Mouse (Mus musculus): ENCODE results near the gene Apopt1.

Gene Apopt1

GRCm38 (mm10) chr12:111745274-111745673 is 32.2 kb downstream of the Apopt1 start:
- DNase-seq (ENCODE audit: low spot score in 2 of 2) = no peak

GRCm38 (mm10) chr12:111746091-111746490 is 33.0 kb downstream of the Apopt1 start:
- DNase-seq (ENCODE audit: low spot score in 2 of 2) = no peak

GRCm38 (mm10) chr12:111747421-111747820 is 34.4 kb downstream of the Apopt1 start:
- no peak for DNase-seq (ENCODE audit: low spot score in 2 of 2)

- no peak for DNase-seq (ENCODE audit: low spot score in 2 of 2)
Observed at GRCm38 (mm10) chr12:111750739-111751138, 37.7 kb downstream of the Apopt1 start.

GRCm38 (mm10) chr12:111752491-111752890 is 39.4 kb downstream of the Apopt1 start:
- DNase-seq (ENCODE audit: low spot score in 2 of 2) = no peak

GRCm38 (mm10) chr12:111753347-111753746 is 40.3 kb downstream of the Apopt1 start:
- DNase-seq (ENCODE audit: low spot score in 2 of 2) = no peak

- DNase-seq (ENCODE audit: low spot score in 2 of 2) = no peak
Observed at GRCm38 (mm10) chr12:111754710-111755109, 41.6 kb downstream of the Apopt1 start.

- DNase-seq (ENCODE audit: low spot score in 2 of 2) = no peak
Observed at GRCm38 (mm10) chr12:111755231-111755630, 42.2 kb downstream of the Apopt1 start.

GRCm38 (mm10) chr12:111756082-111756697 is 43.1 kb downstream of the Apopt1 start:
- DNase-seq (ENCODE audit: low spot score in 2 of 2) = no peak

- DNase-seq (ENCODE audit: low spot score in 2 of 2) = no peak
Observed at GRCm38 (mm10) chr12:111756698-111757082, 43.6 kb downstream of the Apopt1 start.

- no peak for DNase-seq (ENCODE audit: low spot score in 2 of 2)
Observed at GRCm38 (mm10) chr12:111757561-111758325, 44.7 kb downstream of the Apopt1 start.

- DNase-seq (ENCODE audit: low spot score in 2 of 2) = peak; percentile 62 to 72
Observed at GRCm38 (mm10) chr12:111758381-111759175, 45.5 kb downstream of the Apopt1 start, which contains the start of gene Klc1. Klc1 (plus strand) TSS chr12:111758849.

GRCm38 (mm10) chr12:111759176-111760061 is 46.4 kb downstream of the Apopt1 start:
- DNase-seq (ENCODE audit: low spot score in 2 of 2) = no peak

GRCm38 (mm10) chr12:111760306-111760908 is 47.3 kb downstream of the Apopt1 start:
- no peak for DNase-seq (ENCODE audit: low spot score in 2 of 2)

GRCm38 (mm10) chr12:111762620-111763280 is 49.7 kb downstream of the Apopt1 start:
- no peak for DNase-seq (ENCODE audit: low spot score in 2 of 2)

GRCm38 (mm10) chr12:111766313-111767236 is 53.5 kb downstream of the Apopt1 start:
- DNase-seq (ENCODE audit: low spot score in 2 of 2) = no peak

- DNase-seq (ENCODE audit: low spot score in 2 of 2) = no peak
Observed at GRCm38 (mm10) chr12:111768322-111768928, 55.4 kb downstream of the Apopt1 start.

- DNase-seq (ENCODE audit: low spot score in 2 of 2) = no peak
Observed at GRCm38 (mm10) chr12:111769306-111769705, 56.2 kb downstream of the Apopt1 start.
